Mouse (Mus musculus) hindbrain, embryonic 15.5 days (tissue): ENCODE measurements around the gene Hist1h3a. TPM values are rescaled to one million over a fixed set of nuclear protein-coding genes. Genes with fewer than 3 reads are reported as not detected.

Experiments used
- ATAC-seq: fragments of 200-750 bp; cut with Nextera tagmentation; 2 replicates; pipeline ENCODE4 v1.8.0; 2017; ENCODE audit warnings: low read depth, moderate number of reproducible peaks, moderate TSS enrichment; ENCODE audit not compliant: low FRiP score
- H3K27ac ChIP-seq: fragments of 300-500 bp; sonication (generic); replicated peaks from 2 replicates; pipeline ENCODE4 v1.5.1; 2015; ENCODE audit warnings: mild to moderate bottlenecking, inconsistent platforms
- H3K27me3 ChIP-seq: fragments of 300-500 bp; sonication (generic); 2 replicates; pipeline ENCODE4 v1.6.1; 2015; ENCODE audit warnings: control low read depth, inconsistent platforms
- H3K36me3 ChIP-seq: fragments of 300-500 bp; sonication (generic); 2 replicates; pipeline ENCODE4 v1.6.1; 2015; ENCODE audit warnings: control low read depth, inconsistent platforms
- H3K4me1 ChIP-seq: fragments of 300-500 bp; sonication (generic); replicated peaks from 2 replicates; pipeline ENCODE4 v1.6.1; 2015; ENCODE audit warnings: control low read depth, inconsistent platforms
- H3K4me2 ChIP-seq: fragments of 300-500 bp; sonication (generic); 2 replicates; pipeline ENCODE4 v1.6.1; 2015; ENCODE audit warnings: moderate library complexity, mild to moderate bottlenecking, inconsistent platforms
- H3K4me3 ChIP-seq: fragments of 300-500 bp; sonication (generic); 2 replicates; pipeline ENCODE4 v1.5.1; 2015; ENCODE audit warnings: mild to moderate bottlenecking, inconsistent platforms
- H3K9ac ChIP-seq: fragments of 300-500 bp; sonication (generic); 2 replicates; pipeline ENCODE4 v1.6.1; 2015; ENCODE audit warnings: inconsistent platforms
- H3K9me3 ChIP-seq: fragments of 300-500 bp; sonication (generic); 2 replicates; pipeline ENCODE4 v1.6.1; 2016; ENCODE audit warnings: control low read depth, inconsistent platforms
- WGBS: fragments of 180-500 bp; shearing (Covaris S2); methylation state at CpG from one replicate; pipeline ENCODE4 v1.1.7; 2015; 5-methylcytosine and 5-hydroxymethylcytosine counted together
- polyA plus RNA-seq: library from polyadenylated mRNA; unstranded; fragments of >200 nt; fragmentation: Nextera tagmentation; extraction: Ambion mirVana; gene quantifications from 2 replicates; pipeline ENCODE4 v1.2.1, GENCODE M21; 2015

The Hist1h3a gene
- polyA plus RNA-seq, 1 experiment from 2014 or later: 0.35 TPM

DNA sequence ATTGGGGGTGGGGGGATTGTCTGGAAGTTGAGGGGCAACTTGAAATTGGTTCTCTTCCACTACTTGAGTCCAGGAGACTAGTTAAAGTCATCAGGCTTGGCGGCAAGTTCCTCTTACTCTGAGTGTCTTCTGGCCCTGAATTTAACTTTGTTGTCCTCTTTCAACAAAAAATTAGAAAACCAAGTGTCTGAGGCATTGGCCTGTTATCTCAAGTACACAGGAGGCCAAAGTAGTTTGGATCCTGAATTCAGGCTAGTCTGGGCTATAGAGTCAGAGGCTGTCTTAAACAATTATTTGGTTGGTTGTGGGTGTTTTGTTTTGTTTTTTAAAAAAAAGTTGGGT, 3.0 kb upstream of the Hist1h3a start:
- Histone ChIP-seq H3K27ac (no peak overlapping the region), H3K4me2 (no peak overlapping the region), H3K4me1 (peaks cover 26% of the 10 kb centered on the region), H3K4me3 (no peak overlapping the region), H3K27me3 (no peaks in the 10 kb centered on the region), H3K36me3 (no peaks in the 10 kb centered on the region), H3K9me3 (no peaks in the 10 kb centered on the region), H3K9ac (no peak overlapping the region)
- 74% methylated on average over 1 of the region's 1 CpGs for WGBS
- no peak for ATAC-seq

DNA sequence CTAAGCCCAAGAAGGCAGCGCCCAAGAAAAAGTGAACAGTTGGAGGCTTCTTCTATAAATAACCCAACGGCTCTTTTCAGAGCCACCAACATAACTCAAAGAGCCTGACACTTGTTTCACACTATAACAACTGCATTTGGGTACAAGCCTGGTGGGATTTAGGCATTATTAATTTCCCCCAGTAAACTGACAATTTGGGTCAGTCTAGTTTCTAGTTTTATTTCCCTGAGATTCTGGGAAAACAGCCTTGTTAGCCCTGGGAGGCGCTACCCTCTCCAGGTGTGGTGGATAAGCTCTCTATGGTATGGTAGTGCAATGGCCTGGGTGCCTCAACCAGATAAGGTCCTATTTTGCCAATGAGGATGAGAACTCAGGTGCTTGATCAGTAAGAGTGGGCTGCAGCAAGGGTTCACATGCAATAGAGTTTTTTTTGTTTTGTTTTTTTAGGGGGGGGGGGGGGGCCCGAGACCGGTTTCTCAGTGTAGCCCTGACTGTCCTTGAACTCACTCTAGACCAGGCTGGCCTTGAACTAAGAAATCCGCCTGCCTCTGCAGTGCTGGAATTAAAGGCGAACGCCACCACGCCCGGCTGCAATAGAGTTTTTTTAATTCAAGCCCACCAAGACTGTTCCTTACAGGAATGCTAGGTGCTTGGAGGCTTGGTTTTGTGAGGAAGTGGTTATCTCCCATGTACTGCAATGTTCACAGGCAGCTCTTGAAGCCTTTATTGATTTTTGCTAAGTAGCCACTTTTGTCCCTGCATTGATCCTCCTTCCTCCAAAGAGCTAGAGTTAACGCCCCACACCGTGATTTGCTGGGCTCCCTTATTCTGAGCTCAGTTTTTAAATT, 2.4 kb upstream of the Hist1h3a start:
- H3K27me3 ChIP-seq: no peaks in the 10 kb centered on the region
- ATAC-seq: no peak
- no peaks in the 10 kb centered on the region for H3K9me3 ChIP-seq
- H3K4me1 ChIP-seq: peaks cover 31% of the 10 kb centered on the region
- WGBS: 35% methylated on average over 12 of the region's 12 CpGs
- H3K4me2 ChIP-seq: peak overlapping the region; percentile 87
- peak overlapping the region; percentile 56 for H3K4me3 ChIP-seq
- H3K27ac ChIP-seq: peak overlapping the region; percentile 87
- H3K9ac ChIP-seq: peak overlapping the region; percentile 61; the same call in 1 of the 2 replicates
- no peaks in the 10 kb centered on the region for H3K36me3 ChIP-seq

GRCm38 (mm10) chr13:23763586-23764323, 1.6 kb upstream of the Hist1h3a start, which contains the start of gene Hist1h1a:
Hist1h1a (plus strand) TSS chr13:23763666.
- Histone ChIP-seq H3K27ac (peak within 1 kb of the TSS; percentile 87), H3K4me3 (peak within 1 kb of the TSS; percentile 56), H3K36me3 (no peaks in the 10 kb centered on the region), H3K4me2 (peak within 1 kb of the TSS; percentile 87), H3K9me3 (no peaks in the 10 kb centered on the region), H3K27me3 (no peaks in the 10 kb centered on the region), H3K9ac (peak within 1 kb of the TSS; percentile 61), H3K4me1 (peaks cover 31% of the 10 kb centered on the region)
- 3% methylated on average over 34 of the region's 34 CpGs for WGBS
- ATAC-seq: peak; percentile 82

DNA sequence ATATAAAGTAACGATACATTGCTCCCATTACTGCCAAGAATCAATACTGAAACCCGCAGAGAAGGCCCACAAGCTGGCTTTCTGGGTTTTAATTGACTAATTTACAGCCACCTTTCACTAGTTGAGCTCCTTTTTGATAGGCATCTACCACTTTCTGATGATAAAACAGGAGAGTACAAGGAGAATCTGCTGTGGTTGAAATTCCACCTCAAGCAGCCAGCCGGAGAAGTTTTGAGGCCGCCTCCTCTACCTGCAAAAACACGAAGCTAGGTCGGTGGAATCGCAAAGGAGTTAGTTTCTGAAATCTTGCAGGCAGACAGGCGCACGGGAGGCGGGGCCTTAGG, 1.0 kb upstream of the Hist1h3a start:
- WGBS: under 1% methylated on average over 10 of the region's 10 CpGs
- Histone ChIP-seq H3K9ac (no peak overlapping the region), H3K36me3 (no peaks in the 10 kb centered on the region)

DNA sequence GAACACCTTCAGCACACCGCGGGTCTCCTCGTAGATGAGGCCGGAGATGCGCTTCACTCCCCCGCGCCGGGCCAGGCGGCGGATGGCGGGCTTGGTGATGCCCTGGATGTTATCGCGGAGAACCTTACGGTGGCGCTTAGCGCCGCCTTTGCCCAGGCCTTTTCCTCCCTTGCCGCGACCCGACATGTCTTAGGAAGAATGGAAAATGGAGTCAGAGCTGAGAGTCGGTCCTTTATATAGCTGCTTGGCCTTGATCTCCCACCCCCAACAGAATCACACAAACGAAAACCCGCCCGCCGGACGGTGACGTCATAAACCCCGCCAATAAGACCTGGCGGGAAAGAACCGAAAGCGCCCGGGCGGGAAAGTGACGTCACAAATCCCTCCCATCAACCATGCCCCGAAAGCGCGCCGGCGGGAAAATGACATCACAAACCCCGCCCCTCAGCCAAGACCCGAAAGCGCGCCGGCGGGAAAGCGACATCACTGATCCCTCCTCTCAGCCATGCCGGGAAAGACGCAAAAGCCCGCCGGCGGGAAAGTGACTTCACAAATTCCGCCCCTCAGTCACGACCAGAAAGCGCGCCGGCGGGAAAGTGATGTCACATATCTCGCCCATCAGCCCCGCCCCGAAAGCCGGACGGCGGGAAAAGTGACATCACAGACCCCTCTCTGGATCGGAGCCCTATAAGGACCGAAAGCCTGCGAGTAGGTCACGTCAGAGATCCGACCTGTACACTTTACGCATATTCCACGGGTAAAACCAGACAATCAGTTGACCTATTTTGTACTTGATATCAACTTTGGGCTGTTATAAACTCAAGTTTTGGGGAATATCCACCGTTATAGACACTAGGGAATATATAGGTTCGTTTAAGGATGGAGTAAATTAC, 968 bp downstream of the Hist1h3a start, which contains the start of gene Hist1h4a:
TSS of gene Hist1h4a (minus strand) at position 259 of the 893 bp plus-strand sequence.
- Histone ChIP-seq H3K27me3 (no peaks in the 10 kb centered on the region), H3K9me3 (no peaks in the 10 kb centered on the region), H3K27ac (peak within 1 kb of the TSS; percentile 87), H3K36me3 (no peaks in the 10 kb centered on the region), H3K4me2 (peak within 1 kb of the TSS; percentile 87), H3K4me1 (peaks cover 37% of the 10 kb centered on the region), H3K9ac (peak within 1 kb of the TSS; percentile 50), H3K4me3 (peak within 1 kb of the TSS; percentile 56)
- peak; percentile 84 for ATAC-seq
- WGBS: under 1% methylated on average over 68 of the region's 72 CpGs

More for the DNA sequence above, 1.0 kb upstream of the Hist1h3a start:
- ATAC-seq: no peak
- peaks cover 31% of the 10 kb centered on the region for H3K4me1 ChIP-seq
- no peaks in the 10 kb centered on the region for H3K27me3 ChIP-seq
- H3K9me3 ChIP-seq: no peaks in the 10 kb centered on the region
- H3K4me3 ChIP-seq: peak overlapping the region; percentile 56
- peak overlapping the region; percentile 87 for H3K4me2 ChIP-seq
- H3K27ac ChIP-seq: peak overlapping the region; percentile 87

DNA sequence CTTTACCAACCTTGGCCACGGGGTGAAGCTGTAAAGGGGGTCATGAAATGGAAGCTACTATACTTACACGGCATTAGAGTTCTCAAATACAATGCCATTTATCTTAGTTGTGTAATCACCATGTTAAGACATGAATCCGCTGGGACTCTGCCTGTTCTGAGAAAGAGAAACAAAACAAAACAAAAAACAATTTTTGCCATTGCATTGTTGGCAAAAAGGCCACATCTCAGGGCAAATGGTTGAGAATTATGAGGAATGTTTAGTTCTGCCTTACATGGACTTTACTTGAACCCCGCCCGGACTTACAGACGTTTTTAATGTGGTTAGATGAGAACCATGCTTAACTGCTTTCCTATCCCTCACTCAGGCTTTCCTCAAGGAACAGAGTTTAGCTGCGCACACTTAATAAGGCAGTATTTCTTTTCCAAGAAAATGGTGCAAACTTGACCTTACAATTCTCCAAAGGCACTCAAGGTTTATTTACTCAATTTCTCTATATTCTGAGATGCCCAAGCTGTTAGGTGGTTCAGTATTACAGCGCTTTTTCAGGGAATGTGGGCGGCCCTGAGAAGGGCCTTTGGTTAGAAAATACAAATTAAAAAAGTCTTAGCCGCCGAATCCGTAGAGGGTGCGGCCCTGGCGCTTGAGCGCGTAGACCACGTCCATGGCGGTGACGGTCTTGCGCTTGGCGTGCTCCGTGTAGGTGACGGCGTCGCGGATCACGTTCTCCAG, 1.8 kb downstream of the Hist1h3a start:
- WGBS: 2% methylated on average over 22 of the region's 27 CpGs
- peak overlapping the region; percentile 87 for H3K4me2 ChIP-seq
- H3K36me3 ChIP-seq: no peaks in the 10 kb centered on the region
- H3K27me3 ChIP-seq: no peaks in the 10 kb centered on the region
- peak overlapping the region; percentile 50 for H3K9ac ChIP-seq
- H3K9me3 ChIP-seq: no peaks in the 10 kb centered on the region
- ATAC-seq: peak; percentile 21; the same call in 1 of the 2 replicates
- H3K4me3 ChIP-seq: peak overlapping the region; percentile 56
- peak overlapping the region; percentile 87 for H3K27ac ChIP-seq
- peaks cover 37% of the 10 kb centered on the region for H3K4me1 ChIP-seq

DNA sequence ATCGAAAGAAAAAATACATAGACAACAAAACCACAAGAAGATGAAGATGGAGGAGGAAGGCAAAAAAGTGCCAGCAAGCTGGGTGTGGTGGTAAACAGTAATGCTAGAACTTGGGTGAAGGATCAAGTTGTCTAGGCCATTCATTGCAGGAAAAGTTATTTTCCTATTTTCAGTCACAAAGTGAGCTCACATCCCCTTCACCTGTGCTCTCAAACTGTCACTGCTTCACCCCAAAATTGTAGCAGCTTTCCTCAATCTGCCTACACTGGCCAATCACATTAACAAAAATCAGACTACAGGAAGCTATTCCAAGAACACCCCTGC, 2.3 kb downstream of the Hist1h3a start:
- H3K27me3 ChIP-seq: no peaks in the 10 kb centered on the region
- no peaks in the 10 kb centered on the region for H3K9me3 ChIP-seq
- WGBS: 71% methylated on average over 1 of the region's 1 CpGs
- peak overlapping the region; percentile 50; the same call in 1 of the 2 replicates for H3K9ac ChIP-seq
- peak overlapping the region; percentile 56 for H3K4me3 ChIP-seq
- H3K27ac ChIP-seq: peak overlapping the region; percentile 87; the same call in 1 of the 2 replicates
- peak overlapping the region; percentile 87 for H3K4me2 ChIP-seq
- no peaks in the 10 kb centered on the region for H3K36me3 ChIP-seq
- ATAC-seq: no peak
- peaks cover 37% of the 10 kb centered on the region for H3K4me1 ChIP-seq

- H3K9me3 ChIP-seq: no peaks in the 10 kb centered on the region
- 61% methylated on average over 3 of the region's 3 CpGs for WGBS
- no peaks in the 10 kb centered on the region for H3K27me3 ChIP-seq
- no peak overlapping the region for H3K9ac ChIP-seq
- no peak overlapping the region; the same call in 1 of the 2 replicates for H3K4me2 ChIP-seq
- no peaks in the 10 kb centered on the region for H3K36me3 ChIP-seq
- no peak for ATAC-seq
- H3K27ac ChIP-seq: no peak overlapping the region
- peaks cover 32% of the 10 kb centered on the region for H3K4me1 ChIP-seq
- no peak overlapping the region for H3K4me3 ChIP-seq
These were observed 2.9 kb downstream of the Hist1h3a start for GRCm38 (mm10) chr13:23759251-23759771.

GRCm38 (mm10) chr13:23757921-23758320, 4.3 kb downstream of the Hist1h3a start:
- no peak for ATAC-seq
- H3K4me2 ChIP-seq: peak overlapping the region; percentile 73; the same call in 1 of the 2 replicates
- no peaks in the 10 kb centered on the region for H3K27me3 ChIP-seq
- H3K4me3 ChIP-seq: no peak overlapping the region
- H3K36me3 ChIP-seq: no peaks in the 10 kb centered on the region
- H3K9ac ChIP-seq: no peak overlapping the region
- 49% methylated on average over 3 of the region's 3 CpGs for WGBS
- H3K9me3 ChIP-seq: no peaks in the 10 kb centered on the region
- H3K4me1 ChIP-seq: peaks cover 22% of the 10 kb centered on the region
- no peak overlapping the region for H3K27ac ChIP-seq

DNA sequence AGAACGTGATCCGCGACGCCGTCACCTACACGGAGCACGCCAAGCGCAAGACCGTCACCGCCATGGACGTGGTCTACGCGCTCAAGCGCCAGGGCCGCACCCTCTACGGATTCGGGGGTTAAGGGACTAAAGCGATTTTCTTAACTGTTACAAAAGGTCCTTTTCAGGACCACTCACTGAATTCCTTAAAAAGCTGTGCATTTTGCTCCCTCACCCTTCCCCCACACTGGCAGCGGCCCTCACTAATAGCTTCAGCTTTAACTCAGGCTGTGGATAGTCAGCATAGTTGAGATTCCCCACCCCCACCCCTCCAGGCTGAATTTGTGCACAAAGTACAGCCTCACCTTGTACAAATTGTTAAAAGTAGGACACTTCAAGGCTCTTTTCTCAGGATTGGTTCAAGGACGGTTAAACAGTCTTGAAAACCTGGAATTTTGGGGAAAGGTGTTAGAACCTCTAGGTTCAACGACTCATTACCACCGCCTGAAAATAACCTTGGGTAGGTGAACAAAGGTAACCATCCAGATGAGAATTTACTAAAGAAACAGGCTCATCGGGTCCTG, 4.9 kb downstream of the Hist1h3a start:
- Histone ChIP-seq H3K4me2 (peak overlapping the region; percentile 73), H3K9ac (peak overlapping the region; percentile 28), H3K4me1 (peaks cover 25% of the 10 kb centered on the region), H3K27me3 (no peaks in the 10 kb centered on the region), H3K4me3 (peak overlapping the region; percentile 42), H3K36me3 (no peaks in the 10 kb centered on the region), H3K27ac (peak overlapping the region; percentile 90), H3K9me3 (no peaks in the 10 kb centered on the region)
- no peak for ATAC-seq
- WGBS: 1% methylated on average over 22 of the region's 23 CpGs
